Mouse (Mus musculus) kidney, embryonic 16.5 days (tissue): ENCODE results near the gene Arhgap19. TPM values are rescaled to one million over a fixed set of nuclear protein-coding genes. Genes with fewer than 3 reads are reported as not detected.

Experiments used
- ATAC-seq: fragments of 200-750 bp; cut with Nextera tagmentation; 2 replicates; pipeline ENCODE4 v1.8.0; 2017; ENCODE audit warnings: moderate TSS enrichment; ENCODE audit not compliant: low FRiP score, low TSS enrichment
- H3K27ac ChIP-seq: fragments of 300-500 bp; sonication (generic); 2 replicates; pipeline ENCODE4 v1.5.1; 2014; ENCODE audit warnings: low read length
- H3K27me3 ChIP-seq: fragments of 300-500 bp; sonication (generic); 2 replicates; pipeline ENCODE4 v1.6.1; 2014; ENCODE audit warnings: low read length, control low read depth, mixed read lengths; ENCODE audit not compliant: insufficient read depth
- H3K36me3 ChIP-seq: fragments of 300-500 bp; sonication (generic); 2 replicates; pipeline ENCODE4 v1.6.1; 2014; ENCODE audit warnings: low read length, control low read depth, mixed read lengths; ENCODE audit not compliant: insufficient read depth
- H3K4me1 ChIP-seq: fragments of 300-500 bp; sonication (generic); 2 replicates; pipeline ENCODE4 v1.6.1; 2014; ENCODE audit warnings: low read length, control low read depth, mixed read lengths; ENCODE audit not compliant: insufficient read depth
- H3K4me2 ChIP-seq: fragments of 300-500 bp; sonication (generic); replicated peaks from 2 replicates; pipeline ENCODE4 v1.6.1; 2014; ENCODE audit warnings: low read depth, low read length
- H3K4me3 ChIP-seq: fragments of 300-500 bp; sonication (generic); 2 replicates; pipeline ENCODE4 v1.5.1; 2014; ENCODE audit warnings: mild to moderate bottlenecking, low read length
- H3K9ac ChIP-seq: fragments of 300-500 bp; sonication (generic); replicated peaks from 2 replicates; pipeline ENCODE4 v1.6.1; 2014; ENCODE audit warnings: low read length
- H3K9me3 ChIP-seq: fragments of 300-500 bp; sonication (generic); 2 replicates; pipeline ENCODE4 v1.6.1; 2016; ENCODE audit warnings: low read length, control low read depth
- WGBS: fragments of 180-500 bp; shearing (Covaris S2); extraction: QIAGEN DNeasy Blood & Tissue Kit; methylation state at CpG from one replicate; pipeline ENCODE4 v1.1.7; 2014; 5-methylcytosine and 5-hydroxymethylcytosine counted together
- polyA plus RNA-seq: library from polyadenylated mRNA; unstranded; fragments of >200 nt; fragmentation: Nextera tagmentation; extraction: Ambion mirVana; gene quantifications from 2 replicates; pipeline ENCODE4 v1.2.1, GENCODE M21; 2015

Arhgap19 gene
- polyA plus RNA-seq, 1 experiment from 2014 or later = 28.0 TPM

DNA sequence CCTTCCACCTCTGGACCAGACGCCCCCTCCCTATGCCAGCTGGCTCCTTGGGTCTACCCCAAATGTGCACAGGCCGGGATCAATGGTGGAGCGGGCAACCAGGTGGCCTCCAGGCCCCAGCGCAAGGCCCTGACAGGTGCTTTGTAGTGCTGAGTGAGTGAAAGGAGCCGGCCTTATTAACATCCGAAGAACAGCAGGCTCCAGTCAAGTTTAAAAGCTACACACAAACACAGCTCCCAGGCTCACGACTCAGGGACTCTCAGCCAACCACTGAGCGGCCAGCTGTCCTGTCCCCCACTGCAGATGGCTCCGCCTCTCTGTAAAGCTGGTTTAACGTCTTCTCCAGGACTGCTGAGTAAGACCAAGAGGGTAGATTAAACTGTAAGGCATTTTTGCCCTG, 67.2 kb downstream of the Arhgap19 start:
- H3K9ac ChIP-seq = no peak overlapping the region
- WGBS = 22% methylated on average over 10 of the region's 10 CpGs

DNA sequence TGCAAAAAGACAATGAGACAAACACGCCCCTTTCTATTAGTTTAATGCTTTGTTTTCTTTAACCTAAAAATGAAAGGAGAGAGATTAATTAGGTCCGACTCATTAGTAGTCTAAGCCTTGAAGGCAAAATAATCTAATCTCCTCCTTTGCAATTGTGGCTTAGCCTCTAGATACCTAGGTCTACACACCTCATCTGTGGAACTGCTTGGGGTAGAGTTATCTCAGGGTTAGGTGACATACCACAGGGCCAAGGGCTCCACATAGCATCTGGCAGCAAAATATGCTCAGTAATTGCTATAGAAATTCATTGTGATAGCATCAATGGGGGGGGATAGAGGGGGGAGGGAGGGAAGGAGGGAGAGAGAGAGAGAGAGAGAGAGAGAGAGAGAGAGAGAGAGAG, 76.4 kb downstream of the Arhgap19 start:
- no peak overlapping the region for H3K27ac ChIP-seq
- H3K4me2 ChIP-seq = no peak overlapping the region
- H3K9ac ChIP-seq = no peak overlapping the region
- H3K9me3 ChIP-seq = no peaks in the 10 kb centered on the region
- no peaks in the 10 kb centered on the region for H3K27me3 ChIP-seq
- WGBS = 49% methylated on average over 2 of the region's 2 CpGs
- peaks cover 10% of the 10 kb centered on the region for H3K4me1 ChIP-seq
- no peak for ATAC-seq
- no peak overlapping the region for H3K4me3 ChIP-seq
- H3K36me3 ChIP-seq = no peaks in the 10 kb centered on the region

More for the DNA sequence above, 67.2 kb downstream of the Arhgap19 start:
- Histone ChIP-seq H3K4me2 (no peak overlapping the region), H3K36me3 (no peaks in the 10 kb centered on the region), H3K27me3 (peaks cover 25% of the 10 kb centered on the region), H3K9me3 (peaks cover 4% of the 10 kb centered on the region; the same call in 1 of the 2 replicates), H3K27ac (no peak overlapping the region), H3K4me1 (peaks cover 12% of the 10 kb centered on the region), H3K4me3 (no peak overlapping the region)
- peak; percentile 76 for ATAC-seq

GRCm38 (mm10) chr19:41724831-41725470, 76.9 kb downstream of the Arhgap19 start:
- peak; percentile 75 for ATAC-seq
- Histone ChIP-seq H3K27ac (no peak overlapping the region), H3K9me3 (no peaks in the 10 kb centered on the region), H3K36me3 (no peaks in the 10 kb centered on the region), H3K4me2 (no peak overlapping the region), H3K9ac (no peak overlapping the region), H3K27me3 (no peaks in the 10 kb centered on the region), H3K4me3 (no peak overlapping the region), H3K4me1 (peaks cover 10% of the 10 kb centered on the region)
- 33% methylated on average over 9 of the region's 9 CpGs for WGBS

GRCm38 (mm10) chr19:41723337-41723736, 78.5 kb downstream of the Arhgap19 start:
- no peaks in the 10 kb centered on the region for H3K27me3 ChIP-seq
- peak; percentile 52; the same call in 1 of the 2 replicates for ATAC-seq
- H3K27ac ChIP-seq = no peak overlapping the region
- H3K4me2 ChIP-seq = no peak overlapping the region
- peaks cover 10% of the 10 kb centered on the region for H3K4me1 ChIP-seq
- no peaks in the 10 kb centered on the region for H3K9me3 ChIP-seq
- H3K36me3 ChIP-seq = no peaks in the 10 kb centered on the region
- no peak overlapping the region for H3K4me3 ChIP-seq
- H3K9ac ChIP-seq = no peak overlapping the region
- 9% methylated on average over 2 of the region's 2 CpGs for WGBS

GRCm38 (mm10) chr19:41719436-41719835, 82.4 kb downstream of the Arhgap19 start:
- no peaks in the 10 kb centered on the region for H3K27me3 ChIP-seq
- no peak overlapping the region for H3K4me2 ChIP-seq
- H3K4me3 ChIP-seq = no peak overlapping the region
- H3K9me3 ChIP-seq = no peaks in the 10 kb centered on the region
- H3K4me1 ChIP-seq = peaks cover 22% of the 10 kb centered on the region
- H3K9ac ChIP-seq = no peak overlapping the region
- ATAC-seq = no peak
- no peak overlapping the region for H3K27ac ChIP-seq
- whole genome bisulfite sequencing = 79% methylated on average over 8 of the region's 8 CpGs
- H3K36me3 ChIP-seq = no peaks in the 10 kb centered on the region

Other genes with a start within 250 kb of the Arhgap19 start
- gene Gm340, start 219.7 kb downstream of the Arhgap19 start, polyA plus RNA-seq = 1.9 and 2.4 TPM in 2 replicates
- 6.2 and 6.4 TPM in 2 replicates for gene Slit1, start 58.4 kb downstream of the Arhgap19 start, polyA plus RNA-seq
- 6.2 and 6.5 TPM in 2 replicates for gene Frat1, start 27.9 kb upstream of the Arhgap19 start, polyA plus RNA-seq
- 3.7 and 4.7 TPM in 2 replicates for gene Frat2, start 46.1 kb upstream of the Arhgap19 start, polyA plus RNA-seq
- 16.9 and 18.8 TPM in 2 replicates for gene Rrp12, start 94.1 kb upstream of the Arhgap19 start, polyA plus RNA-seq
- gene Pgam1, start 109.9 kb upstream of the Arhgap19 start, polyA plus RNA-seq = 823 and 859 TPM in 2 replicates
- gene Exosc1, start 131.4 kb upstream of the Arhgap19 start, polyA plus RNA-seq = 74.0 and 78.8 TPM in 2 replicates
- gene Zdhhc16, start 131.4 kb upstream of the Arhgap19 start, polyA plus RNA-seq = 89.1 and 94.4 TPM in 2 replicates
- 41.1 and 45.6 TPM in 2 replicates for gene Mms19, start 179.1 kb upstream of the Arhgap19 start, polyA plus RNA-seq
- 35.9 and 37.8 TPM in 2 replicates for gene Ubtd1, start 179.7 kb upstream of the Arhgap19 start, polyA plus RNA-seq
- not detected in 2 replicates for gene Ankrd2, start 234.0 kb upstream of the Arhgap19 start, polyA plus RNA-seq
- gene Hoga1, start 243.6 kb upstream of the Arhgap19 start, polyA plus RNA-seq = 30.4 and 35.0 TPM in 2 replicates